Mouse (Mus musculus) hindbrain, embryonic 16.5 days (tissue): ENCODE data around the gene Tut7. TPM values are rescaled to one million over a fixed set of nuclear protein-coding genes. Genes with fewer than 3 reads are reported as not detected.

Source experiments
- ATAC-seq: fragments of 200-750 bp; cut with Nextera tagmentation; 2 replicates; pipeline ENCODE4 v1.8.0; 2017; ENCODE audit warnings: moderate TSS enrichment, moderate library complexity
- H3K27ac ChIP-seq: fragments of 300-500 bp; sonication (generic); 2 replicates; pipeline ENCODE4 v1.5.1; 2014; ENCODE audit warnings: low read depth, mild to moderate bottlenecking, control low read depth, low read length, moderate library complexity
- H3K27me3 ChIP-seq: fragments of 300-500 bp; sonication (generic); replicated peaks from 2 replicates; pipeline ENCODE4 v1.6.1; 2014; ENCODE audit warnings: low read length; ENCODE audit not compliant: control insufficient read depth, insufficient read depth
- H3K36me3 ChIP-seq: fragments of 300-500 bp; sonication (generic); 2 replicates; pipeline ENCODE4 v1.6.1; 2014; ENCODE audit warnings: mild to moderate bottlenecking, low read length, moderate library complexity, mixed read lengths; ENCODE audit not compliant: control insufficient read depth, insufficient read depth
- H3K4me1 ChIP-seq: fragments of 300-500 bp; sonication (generic); 2 replicates; pipeline ENCODE4 v1.6.1; 2014; ENCODE audit warnings: low read depth, low read length; ENCODE audit not compliant: control insufficient read depth, insufficient read depth
- H3K4me2 ChIP-seq: fragments of 300-500 bp; sonication (generic); 2 replicates; pipeline ENCODE4 v1.6.1; 2014; ENCODE audit warnings: mild to moderate bottlenecking, low read length, control low read depth, moderate library complexity
- H3K4me3 ChIP-seq: fragments of 300-500 bp; sonication (generic); 2 replicates; pipeline ENCODE4 v1.5.1; 2014; ENCODE audit warnings: mild to moderate bottlenecking, low read length, control low read depth, moderate library complexity
- H3K9ac ChIP-seq: fragments of 300-500 bp; sonication (generic); 2 replicates; pipeline ENCODE4 v1.6.1; 2014; ENCODE audit warnings: low read depth, mild to moderate bottlenecking, control low read depth, low read length, moderate library complexity
- H3K9me3 ChIP-seq: fragments of 300-500 bp; sonication (generic); 2 replicates; pipeline ENCODE4 v1.6.1; 2014; ENCODE audit warnings: mild to moderate bottlenecking, low read length, moderate library complexity; ENCODE audit not compliant: control insufficient read depth
- WGBS: fragments of 180-500 bp; shearing (Covaris S2); extraction: QIAGEN DNeasy Blood & Tissue Kit; methylation state at CpG from one replicate; pipeline ENCODE4 v1.1.7; 2014; 5-methylcytosine and 5-hydroxymethylcytosine counted together
- polyA plus RNA-seq: library from polyadenylated mRNA; unstranded; fragments of >200 nt; fragmentation: Nextera tagmentation; extraction: Ambion mirVana; gene quantifications from 2 replicates; pipeline ENCODE4 v1.2.1, GENCODE M21; 2015

Gene Tut7
- polyA plus RNA-seq, 1 experiment from 2014 or later, result 35.9 TPM

- Histone ChIP-seq H3K36me3 (peaks cover 15% of the 10 kb centered on the region), H3K4me1 (no peaks in the 10 kb centered on the region)
- ATAC-seq, result no peak
Observed at GRCm38 (mm10) chr13:59756906-59757305, 66.0 kb downstream of the Tut7 start.

GRCm38 (mm10) chr13:59750310-59750709 is 72.6 kb downstream of the Tut7 start:
- WGBS, result 91% methylated on average over 12 of the region's 12 CpGs

More at GRCm38 (mm10) chr13:59756906-59757305, 66.0 kb downstream of the Tut7 start:
- 92% methylated on average over 7 of the region's 7 CpGs for WGBS
- no peak overlapping the region for H3K27ac ChIP-seq
- H3K27me3 ChIP-seq, result no peaks in the 10 kb centered on the region
- H3K4me3 ChIP-seq, result no peak overlapping the region
- no peak overlapping the region for H3K4me2 ChIP-seq
- no peaks in the 10 kb centered on the region for H3K9me3 ChIP-seq
- no peak overlapping the region for H3K9ac ChIP-seq

GRCm38 (mm10) chr13:59746711-59747110 is 76.2 kb downstream of the Tut7 start, which contains the start of gene 1700014D04Rik:
TSS of gene 1700014D04Rik (minus strand) at chr13:59746752.
- Histone ChIP-seq H3K4me3 (no peak within 1 kb of the TSS), H3K36me3 (no peaks in the 10 kb centered on the region), H3K27ac (no peak within 1 kb of the TSS), H3K9ac (no peak within 1 kb of the TSS), H3K4me1 (no peaks in the 10 kb centered on the region), H3K9me3 (no peaks in the 10 kb centered on the region), H3K4me2 (no peak within 1 kb of the TSS), H3K27me3 (no peaks in the 10 kb centered on the region)
- no peak for ATAC-seq
- WGBS, result 74% methylated on average over 9 of the region's 9 CpGs

More at GRCm38 (mm10) chr13:59750310-59750709, 72.6 kb downstream of the Tut7 start:
- Histone ChIP-seq H3K4me2 (no peak overlapping the region), H3K9ac (no peak overlapping the region), H3K4me1 (no peaks in the 10 kb centered on the region), H3K4me3 (no peak overlapping the region), H3K9me3 (no peaks in the 10 kb centered on the region), H3K27me3 (no peaks in the 10 kb centered on the region), H3K36me3 (peaks cover 6% of the 10 kb centered on the region), H3K27ac (no peak overlapping the region)
- no peak for ATAC-seq

- H3K9me3 ChIP-seq, result no peaks in the 10 kb centered on the region
- no peak for ATAC-seq
- 79% methylated on average over 6 of the region's 6 CpGs for WGBS
- no peaks in the 10 kb centered on the region for H3K36me3 ChIP-seq
- no peaks in the 10 kb centered on the region for H3K27me3 ChIP-seq
- no peaks in the 10 kb centered on the region for H3K4me1 ChIP-seq
- no peak overlapping the region for H3K9ac ChIP-seq
- no peak overlapping the region for H3K27ac ChIP-seq
- H3K4me2 ChIP-seq, result no peak overlapping the region
- no peak overlapping the region for H3K4me3 ChIP-seq
Observed at GRCm38 (mm10) chr13:59746164-59746563, 76.8 kb downstream of the Tut7 start.

GRCm38 (mm10) chr13:59745462-59745861 is 77.5 kb downstream of the Tut7 start:
- no peak overlapping the region for H3K27ac ChIP-seq
- no peak overlapping the region for H3K4me3 ChIP-seq
- ATAC-seq, result no peak
- no peaks in the 10 kb centered on the region for H3K9me3 ChIP-seq
- H3K9ac ChIP-seq, result no peak overlapping the region
- no peaks in the 10 kb centered on the region for H3K27me3 ChIP-seq
- WGBS, result 89% methylated on average over 6 of the region's 6 CpGs
- H3K4me2 ChIP-seq, result no peak overlapping the region
- H3K36me3 ChIP-seq, result no peaks in the 10 kb centered on the region
- H3K4me1 ChIP-seq, result no peaks in the 10 kb centered on the region

- Histone ChIP-seq H3K36me3 (no peaks in the 10 kb centered on the region), H3K4me1 (no peaks in the 10 kb centered on the region), H3K4me2 (no peak overlapping the region), H3K27ac (no peak overlapping the region), H3K4me3 (no peak overlapping the region), H3K9me3 (no peaks in the 10 kb centered on the region), H3K9ac (no peak overlapping the region), H3K27me3 (no peaks in the 10 kb centered on the region)
- 78% methylated on average over 10 of the region's 10 CpGs for WGBS
- no peak for ATAC-seq
Observed at GRCm38 (mm10) chr13:59741697-59742096, 81.2 kb downstream of the Tut7 start.

GRCm38 (mm10) chr13:59741096-59741495 is 81.9 kb downstream of the Tut7 start:
- Histone ChIP-seq H3K27me3 (no peaks in the 10 kb centered on the region), H3K4me2 (no peak overlapping the region), H3K9ac (no peak overlapping the region), H3K4me3 (no peak overlapping the region), H3K9me3 (no peaks in the 10 kb centered on the region), H3K36me3 (no peaks in the 10 kb centered on the region), H3K27ac (no peak overlapping the region), H3K4me1 (no peaks in the 10 kb centered on the region)
- ATAC-seq, result no peak
- WGBS, result 80% methylated on average over 11 of the region's 11 CpGs

GRCm38 (mm10) chr13:59739397-59739796 is 83.5 kb downstream of the Tut7 start:
- no peaks in the 10 kb centered on the region for H3K4me1 ChIP-seq
- no peak overlapping the region for H3K4me3 ChIP-seq
- no peaks in the 10 kb centered on the region for H3K27me3 ChIP-seq
- no peaks in the 10 kb centered on the region for H3K36me3 ChIP-seq
- no peaks in the 10 kb centered on the region for H3K9me3 ChIP-seq
- 90% methylated on average over 4 of the region's 4 CpGs for WGBS
- ATAC-seq, result no peak
- H3K27ac ChIP-seq, result no peak overlapping the region
- no peak overlapping the region for H3K4me2 ChIP-seq
- no peak overlapping the region for H3K9ac ChIP-seq

GRCm38 (mm10) chr13:59738455-59738854 is 84.5 kb downstream of the Tut7 start:
- H3K4me1 ChIP-seq, result no peaks in the 10 kb centered on the region
- ATAC-seq, result no peak
- whole genome bisulfite sequencing, result 83% methylated on average over 2 of the region's 2 CpGs
- H3K27me3 ChIP-seq, result no peaks in the 10 kb centered on the region
- no peak overlapping the region for H3K9ac ChIP-seq
- H3K36me3 ChIP-seq, result no peaks in the 10 kb centered on the region
- no peak overlapping the region for H3K4me2 ChIP-seq
- H3K27ac ChIP-seq, result no peak overlapping the region
- no peaks in the 10 kb centered on the region for H3K9me3 ChIP-seq
- H3K4me3 ChIP-seq, result no peak overlapping the region

- WGBS, result 27% methylated on average over 3 of the region's 3 CpGs
- Histone ChIP-seq H3K27ac (no peak overlapping the region), H3K4me1 (no peaks in the 10 kb centered on the region), H3K9me3 (no peaks in the 10 kb centered on the region), H3K27me3 (no peaks in the 10 kb centered on the region; the same call in 1 of the 2 replicates), H3K4me2 (no peak overlapping the region), H3K4me3 (no peak overlapping the region), H3K9ac (no peak overlapping the region), H3K36me3 (no peaks in the 10 kb centered on the region)
- ATAC-seq, result peak; percentile 73
Observed at GRCm38 (mm10) chr13:59735190-59735589, 87.8 kb downstream of the Tut7 start.
